Mouse (Mus musculus) kidney, embryonic 16.5 days (tissue): ENCODE measurements at regions not wholly inside any gene's neighbourhood (a gene's known extent, or its start where the extent isn't known, plus 50 kb on each side); places are given as distances from the start of the nearest gene placed in this dataset.

Experiments
- ATAC-seq: fragments of 200-750 bp; cut with Nextera tagmentation; 2 replicates; pipeline ENCODE4 v1.8.0; 2017; ENCODE audit warnings: moderate TSS enrichment; ENCODE audit not compliant: low FRiP score, low TSS enrichment
- H3K27ac ChIP-seq: fragments of 300-500 bp; sonication (generic); 2 replicates; pipeline ENCODE4 v1.5.1; 2014; ENCODE audit warnings: low read length
- H3K27me3 ChIP-seq: fragments of 300-500 bp; sonication (generic); 2 replicates; pipeline ENCODE4 v1.6.1; 2014; ENCODE audit warnings: low read length, control low read depth, mixed read lengths; ENCODE audit not compliant: insufficient read depth
- H3K36me3 ChIP-seq: fragments of 300-500 bp; sonication (generic); 2 replicates; pipeline ENCODE4 v1.6.1; 2014; ENCODE audit warnings: low read length, control low read depth, mixed read lengths; ENCODE audit not compliant: insufficient read depth
- H3K4me1 ChIP-seq: fragments of 300-500 bp; sonication (generic); 2 replicates; pipeline ENCODE4 v1.6.1; 2014; ENCODE audit warnings: low read length, control low read depth, mixed read lengths; ENCODE audit not compliant: insufficient read depth
- H3K4me2 ChIP-seq: fragments of 300-500 bp; sonication (generic); replicated peaks from 2 replicates; pipeline ENCODE4 v1.6.1; 2014; ENCODE audit warnings: low read depth, low read length
- H3K4me3 ChIP-seq: fragments of 300-500 bp; sonication (generic); 2 replicates; pipeline ENCODE4 v1.5.1; 2014; ENCODE audit warnings: mild to moderate bottlenecking, low read length
- H3K9ac ChIP-seq: fragments of 300-500 bp; sonication (generic); replicated peaks from 2 replicates; pipeline ENCODE4 v1.6.1; 2014; ENCODE audit warnings: low read length
- H3K9me3 ChIP-seq: fragments of 300-500 bp; sonication (generic); 2 replicates; pipeline ENCODE4 v1.6.1; 2016; ENCODE audit warnings: low read length, control low read depth
- WGBS: fragments of 180-500 bp; shearing (Covaris S2); extraction: QIAGEN DNeasy Blood & Tissue Kit; methylation state at CpG from one replicate; pipeline ENCODE4 v1.1.7; 2014; 5-methylcytosine and 5-hydroxymethylcytosine counted together

GRCm38 (mm10) chr8:34756916-34757315 lies 645.4 kb upstream of the Gm10131 start:
- 85% methylated on average over 2 of the region's 2 CpGs for WGBS
- Histone ChIP-seq H3K9ac (no peak overlapping the region), H3K27ac (no peak overlapping the region), H3K9me3 (no peaks in the 10 kb centered on the region), H3K4me1 (0 out of 2 replicates have a peak, but pooled peaks cover 4% of the 10 kb centered on the region), H3K4me3 (no peak overlapping the region), H3K4me2 (no peak overlapping the region), H3K36me3 (no peaks in the 10 kb centered on the region), H3K27me3 (no peaks in the 10 kb centered on the region)
- ATAC-seq: no peak

GRCm38 (mm10) chr8:34756171-34756570 lies 644.6 kb upstream of the Gm10131 start:
- WGBS: 90% methylated on average over 4 of the region's 4 CpGs
- H3K36me3 ChIP-seq: no peaks in the 10 kb centered on the region
- 0 out of 2 replicates have a peak, but pooled peaks cover 1% of the 10 kb centered on the region for H3K4me1 ChIP-seq
- no peak for ATAC-seq
- H3K4me3 ChIP-seq: no peak overlapping the region
- no peaks in the 10 kb centered on the region for H3K27me3 ChIP-seq
- no peak overlapping the region for H3K4me2 ChIP-seq
- H3K9me3 ChIP-seq: no peaks in the 10 kb centered on the region
- H3K9ac ChIP-seq: no peak overlapping the region
- H3K27ac ChIP-seq: no peak overlapping the region

- Histone ChIP-seq H3K9ac (no peak overlapping the region), H3K27me3 (no peaks in the 10 kb centered on the region), H3K4me3 (no peak overlapping the region), H3K36me3 (no peaks in the 10 kb centered on the region), H3K9me3 (no peaks in the 10 kb centered on the region), H3K27ac (no peak overlapping the region), H3K4me1 (no peaks in the 10 kb centered on the region), H3K4me2 (no peak overlapping the region)
- ATAC-seq: no peak
- WGBS: 85% methylated on average over 4 of the region's 4 CpGs
Observed at GRCm38 (mm10) chr8:34755480-34755879, 643.9 kb upstream of the Gm10131 start.

- H3K4me3 ChIP-seq: no peak overlapping the region
- no peaks in the 10 kb centered on the region for H3K36me3 ChIP-seq
- no peak overlapping the region for H3K4me2 ChIP-seq
- no peaks in the 10 kb centered on the region for H3K9me3 ChIP-seq
- no peaks in the 10 kb centered on the region for H3K27me3 ChIP-seq
- ATAC-seq: no peak
- H3K4me1 ChIP-seq: no peaks in the 10 kb centered on the region
- no peak overlapping the region for H3K9ac ChIP-seq
- H3K27ac ChIP-seq: no peak overlapping the region
- WGBS: 65% methylated on average over 10 of the region's 10 CpGs
Observed at GRCm38 (mm10) chr8:34753046-34753445, 641.5 kb upstream of the Gm10131 start.

- Histone ChIP-seq H3K27ac (no peak overlapping the region), H3K4me3 (no peak overlapping the region), H3K9me3 (no peaks in the 10 kb centered on the region), H3K4me1 (no peaks in the 10 kb centered on the region), H3K9ac (no peak overlapping the region), H3K36me3 (no peaks in the 10 kb centered on the region), H3K4me2 (no peak overlapping the region), H3K27me3 (no peaks in the 10 kb centered on the region)
- no peak for ATAC-seq
- WGBS: 76% methylated on average over 8 of the region's 8 CpGs
Observed at GRCm38 (mm10) chr8:34748521-34748920, 637.0 kb upstream of the Gm10131 start.

GRCm38 (mm10) chr8:34745706-34746105 lies 634.2 kb upstream of the Gm10131 start:
- no peaks in the 10 kb centered on the region for H3K4me1 ChIP-seq
- H3K36me3 ChIP-seq: no peaks in the 10 kb centered on the region
- no peaks in the 10 kb centered on the region for H3K27me3 ChIP-seq
- ATAC-seq: no peak
- WGBS: 94% methylated on average over 7 of the region's 7 CpGs
- H3K9me3 ChIP-seq: no peaks in the 10 kb centered on the region
- no peak overlapping the region for H3K27ac ChIP-seq
- no peak overlapping the region for H3K9ac ChIP-seq
- no peak overlapping the region for H3K4me3 ChIP-seq
- H3K4me2 ChIP-seq: no peak overlapping the region

- ATAC-seq: no peak
- no peaks in the 10 kb centered on the region for H3K4me1 ChIP-seq
- no peak overlapping the region for H3K27ac ChIP-seq
- H3K4me2 ChIP-seq: no peak overlapping the region
- no peaks in the 10 kb centered on the region for H3K27me3 ChIP-seq
- H3K9ac ChIP-seq: no peak overlapping the region
- no peaks in the 10 kb centered on the region for H3K36me3 ChIP-seq
- H3K9me3 ChIP-seq: no peaks in the 10 kb centered on the region
- H3K4me3 ChIP-seq: no peak overlapping the region
- 56% methylated on average over 4 of the region's 4 CpGs for WGBS
Observed at GRCm38 (mm10) chr8:34744682-34745081, 633.1 kb upstream of the Gm10131 start.

- Histone ChIP-seq H3K4me1 (no peaks in the 10 kb centered on the region), H3K4me3 (no peak overlapping the region), H3K9me3 (no peaks in the 10 kb centered on the region), H3K27ac (no peak overlapping the region), H3K9ac (no peak overlapping the region), H3K27me3 (no peaks in the 10 kb centered on the region), H3K4me2 (no peak overlapping the region), H3K36me3 (no peaks in the 10 kb centered on the region)
- no peak for ATAC-seq
Observed at GRCm38 (mm10) chr8:34744179-34744578, 632.6 kb upstream of the Gm10131 start.

- WGBS: 64% methylated on average over 6 of the region's 6 CpGs
- no peak overlapping the region for H3K4me3 ChIP-seq
Observed at GRCm38 (mm10) chr8:34743137-34743536, 631.6 kb upstream of the Gm10131 start.

GRCm38 (mm10) chr8:34740836-34741235 lies 629.3 kb upstream of the Gm10131 start:
- 76% methylated on average over 10 of the region's 10 CpGs for WGBS
- no peaks in the 10 kb centered on the region for H3K36me3 ChIP-seq
- no peaks in the 10 kb centered on the region for H3K4me1 ChIP-seq
- no peak overlapping the region for H3K4me3 ChIP-seq
- H3K9ac ChIP-seq: no peak overlapping the region
- no peak overlapping the region for H3K4me2 ChIP-seq
- no peaks in the 10 kb centered on the region for H3K9me3 ChIP-seq
- H3K27me3 ChIP-seq: no peaks in the 10 kb centered on the region
- ATAC-seq: no peak
- H3K27ac ChIP-seq: no peak overlapping the region

More at GRCm38 (mm10) chr8:34743137-34743536, 631.6 kb upstream of the Gm10131 start:
- Histone ChIP-seq H3K4me1 (no peaks in the 10 kb centered on the region), H3K9ac (no peak overlapping the region), H3K27ac (no peak overlapping the region), H3K4me2 (no peak overlapping the region), H3K9me3 (no peaks in the 10 kb centered on the region), H3K27me3 (no peaks in the 10 kb centered on the region), H3K36me3 (no peaks in the 10 kb centered on the region)
- no peak for ATAC-seq
